Mouse (Mus musculus) hindbrain, embryonic 14.5 days (tissue): ENCODE measurements around the gene Cfap58. TPM values are rescaled to one million over a fixed set of nuclear protein-coding genes. Genes with fewer than 3 reads are reported as not detected.

ENCODE experiments used
- ATAC-seq: fragments of 200-750 bp; cut with Nextera tagmentation; 2 replicates; pipeline ENCODE4 v1.8.0; 2017; ENCODE audit warnings: moderate number of reproducible peaks, mild to moderate bottlenecking, moderate TSS enrichment, moderate library complexity; ENCODE audit not compliant: low FRiP score
- DNase-seq: peaks from one replicate; pipeline ENCODE4 v3.0.0-alpha.2; 2015; ENCODE audit warnings: low spot score
- H3K27ac ChIP-seq: fragments of 300-500 bp; sonication (generic); 2 replicates; pipeline ENCODE4 v1.5.1; 2014; ENCODE audit warnings: mild to moderate bottlenecking, moderate library complexity
- H3K27me3 ChIP-seq: fragments of 300-500 bp; sonication (generic); 2 replicates; pipeline ENCODE4 v1.6.1; 2014; ENCODE audit warnings: mild to moderate bottlenecking, low read length, mixed read lengths; ENCODE audit not compliant: control insufficient read depth, insufficient read depth
- H3K36me3 ChIP-seq: fragments of 300-500 bp; sonication (generic); replicated peaks from 2 replicates; pipeline ENCODE4 v1.6.1; 2014; ENCODE audit not compliant: control insufficient read depth, insufficient read depth
- H3K4me1 ChIP-seq: fragments of 300-500 bp; sonication (generic); replicated peaks from 2 replicates; pipeline ENCODE4 v1.6.1; 2014; ENCODE audit warnings: antibody characterized with exemption, low read length, mixed read lengths; ENCODE audit not compliant: control insufficient read depth, insufficient read depth
- H3K4me2 ChIP-seq: fragments of 300-500 bp; sonication (generic); replicated peaks from 2 replicates; pipeline ENCODE4 v1.6.1; 2014; ENCODE audit warnings: mild to moderate bottlenecking, moderate library complexity
- H3K4me3 ChIP-seq: fragments of 300-500 bp; sonication (generic); replicated peaks from 2 replicates; pipeline ENCODE4 v1.5.1; 2014; ENCODE audit warnings: mild to moderate bottlenecking, low read length
- H3K9ac ChIP-seq: fragments of 300-500 bp; sonication (generic); 2 replicates; pipeline ENCODE4 v1.6.1; 2014
- H3K9me3 ChIP-seq: fragments of 300-500 bp; sonication (generic); 2 replicates; pipeline ENCODE4 v1.6.1; 2016; ENCODE audit warnings: low read length; ENCODE audit not compliant: control insufficient read depth
- WGBS: fragments of 180-500 bp; shearing (Covaris S2); extraction: QIAGEN DNeasy Blood & Tissue Kit; methylation state at CpG from one replicate; pipeline ENCODE4 v1.1.7; 2014; 5-methylcytosine and 5-hydroxymethylcytosine counted together
- polyA plus RNA-seq: library from polyadenylated mRNA; unstranded; fragments of >200 nt; fragmentation: Nextera tagmentation; extraction: Ambion mirVana; gene quantifications from 2 replicates; pipeline ENCODE4 v1.2.1, GENCODE M21; 2014

The Cfap58 gene
- polyA plus RNA-seq, 1 experiment from 2014 or later = 1.1 TPM

- H3K9ac ChIP-seq = no peak overlapping the region
- H3K27me3 ChIP-seq = no peaks in the 10 kb centered on the region
- 71% methylated on average over 13 of the region's 13 CpGs for WGBS
- DNase-seq (no peak), ATAC-seq (no peak)
- H3K4me3 ChIP-seq = no peak overlapping the region
- no peaks in the 10 kb centered on the region for H3K9me3 ChIP-seq
- no peak overlapping the region for H3K27ac ChIP-seq
- H3K4me1 ChIP-seq = no peaks in the 10 kb centered on the region
- H3K4me2 ChIP-seq = no peak overlapping the region
- H3K36me3 ChIP-seq = 0 out of 2 replicates have a peak, but pooled peaks cover 4% of the 10 kb centered on the region
Observed at GRCm38 (mm10) chr19:47902316-47903201, 34.9 kb upstream of the Cfap58 start.

DNA sequence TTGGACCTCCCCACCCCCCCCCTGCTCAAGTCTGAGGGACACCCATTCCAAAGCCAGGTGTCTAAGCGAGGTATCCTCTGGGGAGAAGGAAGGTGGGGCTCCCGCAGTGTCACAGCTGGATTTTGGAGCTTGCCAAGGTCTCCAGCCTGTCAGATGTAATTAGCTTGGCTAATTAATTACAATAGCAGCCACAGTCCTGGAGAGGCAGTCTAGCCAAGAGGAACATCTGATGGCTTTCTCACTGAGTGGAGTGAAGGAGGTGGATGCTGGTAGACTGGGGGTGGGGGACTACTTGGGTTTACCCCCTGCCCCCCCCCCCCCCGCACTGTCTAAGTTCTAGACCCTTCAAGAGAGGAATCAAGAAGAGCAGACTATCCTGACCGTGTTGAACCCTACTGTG, 33.8 kb upstream of the Cfap58 start:
- Histone ChIP-seq H3K27me3 (no peaks in the 10 kb centered on the region), H3K9me3 (no peaks in the 10 kb centered on the region), H3K36me3 (no peaks in the 10 kb centered on the region), H3K4me1 (peaks cover 5% of the 10 kb centered on the region), H3K9ac (no peak overlapping the region), H3K27ac (no peak overlapping the region), H3K4me2 (no peak overlapping the region), H3K4me3 (no peak overlapping the region)
- DNase-seq (no peak), ATAC-seq (peak; percentile 39; the same call in 1 of the 2 replicates)
- WGBS = 58% methylated on average over 4 of the region's 4 CpGs

- ATAC-seq = no peak
Observed at GRCm38 (mm10) chr19:47905081-47905480, 32.4 kb upstream of the Cfap58 start.

DNA sequence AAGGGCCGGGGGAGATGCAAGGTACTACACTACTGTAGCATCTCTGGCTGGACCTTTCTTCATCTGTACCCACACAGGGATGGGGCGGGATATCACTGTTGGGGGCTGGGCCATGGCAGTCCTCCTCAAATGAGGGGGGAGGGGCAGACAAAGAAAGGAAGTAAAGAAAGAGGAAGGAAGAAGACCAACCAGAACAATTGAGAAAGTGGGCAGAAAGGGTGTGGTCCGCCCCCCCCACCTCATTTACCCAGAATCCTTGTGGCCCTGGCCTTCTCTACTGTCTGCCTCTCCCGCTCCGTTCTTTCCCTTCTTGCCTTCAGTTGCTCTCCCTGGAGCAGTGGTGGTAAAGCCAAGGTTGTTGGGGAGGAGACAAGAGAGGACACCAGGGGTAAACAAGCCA, 31.9 kb upstream of the Cfap58 start:
- no peak overlapping the region for H3K4me2 ChIP-seq
- H3K27me3 ChIP-seq = no peaks in the 10 kb centered on the region
- WGBS = 86% methylated on average over 4 of the region's 5 CpGs
- H3K36me3 ChIP-seq = no peaks in the 10 kb centered on the region
- H3K4me1 ChIP-seq = peaks cover 22% of the 10 kb centered on the region
- H3K27ac ChIP-seq = no peak overlapping the region
- no peak overlapping the region for H3K9ac ChIP-seq
- H3K4me3 ChIP-seq = no peak overlapping the region
- no peaks in the 10 kb centered on the region for H3K9me3 ChIP-seq
- ATAC-seq (no peak), DNase-seq (no peak)

More at GRCm38 (mm10) chr19:47905081-47905480, 32.4 kb upstream of the Cfap58 start:
- Histone ChIP-seq H3K4me3 (no peak overlapping the region), H3K9ac (no peak overlapping the region), H3K27ac (no peak overlapping the region), H3K4me2 (no peak overlapping the region), H3K36me3 (no peaks in the 10 kb centered on the region), H3K27me3 (no peaks in the 10 kb centered on the region), H3K9me3 (no peaks in the 10 kb centered on the region), H3K4me1 (peaks cover 17% of the 10 kb centered on the region)
- 87% methylated on average over 4 of the region's 4 CpGs for WGBS
- DNase-seq = no peak

DNA sequence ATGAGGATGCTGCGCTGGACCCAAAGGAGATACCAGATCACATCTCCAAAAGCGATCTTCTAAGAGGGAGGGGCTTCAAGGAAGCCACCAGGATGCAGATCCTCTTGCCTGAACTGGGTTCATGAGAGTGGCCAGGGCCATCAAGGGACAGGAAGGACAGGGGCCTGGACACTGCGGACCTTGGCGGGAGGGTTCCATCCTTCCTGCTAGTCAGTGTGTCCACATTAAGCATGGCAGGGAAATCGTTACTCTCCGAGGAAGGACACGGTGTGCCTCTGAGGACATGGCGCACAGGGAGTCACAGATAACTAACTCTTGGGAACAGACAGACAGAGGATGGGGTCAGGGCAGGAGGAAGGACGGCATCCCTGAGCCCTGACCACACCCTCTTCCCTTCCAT, 29.9 kb upstream of the Cfap58 start:
- Histone ChIP-seq H3K4me2 (no peak overlapping the region), H3K36me3 (no peaks in the 10 kb centered on the region), H3K27ac (no peak overlapping the region), H3K27me3 (no peaks in the 10 kb centered on the region), H3K9ac (no peak overlapping the region), H3K4me3 (no peak overlapping the region), H3K9me3 (no peaks in the 10 kb centered on the region), H3K4me1 (peaks cover 25% of the 10 kb centered on the region)
- DNase-seq = no peak
- no peak for ATAC-seq
- WGBS = 90% methylated on average over 9 of the region's 9 CpGs

DNA sequence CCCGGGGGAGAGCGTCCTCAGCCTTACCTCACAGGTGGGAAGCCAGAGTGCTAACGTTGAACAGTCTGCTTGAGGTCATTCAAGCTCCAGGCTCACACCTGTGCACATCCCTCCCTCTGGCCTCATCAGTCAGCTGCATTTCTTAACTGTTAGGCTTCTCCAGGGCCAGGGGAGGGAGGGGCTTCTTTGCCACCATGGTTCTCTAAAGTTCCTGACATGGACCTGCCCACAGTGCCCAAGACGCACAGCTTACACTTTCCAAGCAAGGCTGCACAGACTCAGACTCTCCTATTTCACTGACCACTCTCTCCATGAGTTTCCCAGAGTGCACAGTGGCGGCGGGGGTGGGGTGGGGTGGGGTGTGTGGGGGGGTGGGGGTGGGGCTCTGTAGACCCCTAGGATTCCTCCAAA, 28.5 kb upstream of the Cfap58 start:
- H3K27ac ChIP-seq = peak overlapping the region; percentile 92
- H3K9ac ChIP-seq = peak overlapping the region; percentile 69
- ATAC-seq = no peak; the same call in 1 of the 2 replicates
- H3K4me1 ChIP-seq = peaks cover 25% of the 10 kb centered on the region
- peak overlapping the region; percentile 24 for H3K4me3 ChIP-seq
- H3K36me3 ChIP-seq = no peaks in the 10 kb centered on the region
- H3K4me2 ChIP-seq = peak overlapping the region; percentile 58
- WGBS = 25% methylated on average over 6 of the region's 6 CpGs
- H3K9me3 ChIP-seq = no peaks in the 10 kb centered on the region
- DNase-seq = no peak
- H3K27me3 ChIP-seq = no peaks in the 10 kb centered on the region

GRCm38 (mm10) chr19:47909387-47910116, 27.9 kb upstream of the Cfap58 start:
- peak; percentile 86 for ATAC-seq
- Histone ChIP-seq H3K4me1 (peaks cover 25% of the 10 kb centered on the region), H3K9me3 (no peaks in the 10 kb centered on the region), H3K27me3 (no peaks in the 10 kb centered on the region), H3K36me3 (no peaks in the 10 kb centered on the region), H3K4me2 (peak overlapping the region; percentile 58), H3K4me3 (peak overlapping the region; percentile 24), H3K9ac (peak overlapping the region; percentile 69), H3K27ac (peak overlapping the region; percentile 92)
- 2% methylated on average over 9 of the region's 10 CpGs for WGBS
- peak; percentile 68 for DNase-seq

DNA sequence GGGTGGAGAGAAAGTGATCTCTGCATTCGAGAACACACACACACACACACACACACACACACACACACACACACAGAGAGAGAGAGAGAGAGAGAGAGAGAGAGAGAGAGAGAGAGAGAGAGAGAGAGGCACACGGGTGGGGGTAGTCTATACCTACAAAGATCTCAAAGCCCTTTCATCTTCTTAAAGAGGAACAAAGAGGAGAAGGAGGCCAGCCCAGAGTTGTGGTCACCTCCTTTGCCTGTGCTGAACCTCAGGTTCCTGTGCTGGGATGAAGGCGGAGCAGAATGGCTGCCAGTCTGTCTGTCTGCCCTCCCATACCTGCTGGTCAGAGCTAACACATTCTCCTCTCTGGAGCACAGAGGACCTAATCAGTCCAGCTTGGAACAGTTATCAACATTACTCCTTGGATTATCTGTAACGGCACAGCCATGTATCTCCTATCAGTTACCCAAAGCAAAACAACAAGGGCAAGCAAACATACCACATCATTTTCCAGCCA, 27.3 kb upstream of the Cfap58 start:
- H3K27me3 ChIP-seq = no peaks in the 10 kb centered on the region
- ATAC-seq (no peak), DNase-seq (no peak)
- H3K4me3 ChIP-seq = no peak overlapping the region
- H3K27ac ChIP-seq = peak overlapping the region; percentile 92
- H3K4me1 ChIP-seq = peaks cover 25% of the 10 kb centered on the region
- 40% methylated on average over 4 of the region's 4 CpGs for WGBS
- no peaks in the 10 kb centered on the region for H3K36me3 ChIP-seq
- H3K4me2 ChIP-seq = peak overlapping the region; percentile 58
- no peaks in the 10 kb centered on the region for H3K9me3 ChIP-seq
- peak overlapping the region; percentile 69 for H3K9ac ChIP-seq

- ATAC-seq (no peak), DNase-seq (no peak)
- Histone ChIP-seq H3K4me2 (no peak overlapping the region), H3K4me1 (peaks cover 25% of the 10 kb centered on the region), H3K9ac (no peak overlapping the region), H3K9me3 (no peaks in the 10 kb centered on the region), H3K36me3 (no peaks in the 10 kb centered on the region), H3K27me3 (no peaks in the 10 kb centered on the region), H3K27ac (peak overlapping the region; percentile 92; the same call in 1 of the 2 replicates), H3K4me3 (no peak overlapping the region)
- 88% methylated on average over 4 of the region's 4 CpGs for WGBS
Observed at GRCm38 (mm10) chr19:47910751-47911150, 26.7 kb upstream of the Cfap58 start.
